Mouse (Mus musculus): ENCODE measurements around the gene Ccpg1os. TPM values are rescaled to one million over a fixed set of nuclear protein-coding genes. Genes with fewer than 3 reads are reported as not detected.

The Ccpg1os gene
- polyA plus RNA-seq, 1 experiment: 18.3 TPM

- Histone ChIP-seq H3K27ac (ENCODE audit: insufficient read depth, low read length) (no peak overlapping the region), H3K4me3 (ENCODE audit: insufficient read depth, low read length) (no peak overlapping the region), H3K4me1 (ENCODE audit: control insufficient read depth, insufficient read depth, low read length) (no peaks in the 10 kb centered on the region)
- TF ChIP-seq CTCF (IDR thresholded peaks at IDR 0.05; ENCODE audit: extremely low read depth, insufficient read depth, low read length) (no peak), POLR2A (IDR thresholded peaks at IDR 0.05; ENCODE audit: extremely low read depth, insufficient read depth, low read length) (no peak)
Measured at GRCm38 (mm10) chr9:72935309-72935708, 49.9 kb downstream of the Ccpg1os start.

- Histone ChIP-seq H3K27ac (ENCODE audit: insufficient read depth, low read length) (no peak overlapping the region), H3K4me1 (ENCODE audit: control insufficient read depth, insufficient read depth, low read length) (no peaks in the 10 kb centered on the region), H3K4me3 (ENCODE audit: insufficient read depth, low read length) (no peak overlapping the region)
- TF ChIP-seq POLR2A (IDR thresholded peaks at IDR 0.05; ENCODE audit: extremely low read depth, insufficient read depth, low read length) (no peak), CTCF (IDR thresholded peaks at IDR 0.05; ENCODE audit: extremely low read depth, insufficient read depth, low read length) (no peak)
Measured at GRCm38 (mm10) chr9:72931166-72931790, 53.9 kb downstream of the Ccpg1os start.

Other genes with a start within 250 kb of the Ccpg1os start
- gene Prtg, start 178.5 kb downstream of the Ccpg1os start, polyA plus RNA-seq (2012; rRNA removed): 0.84 and 0.93 TPM in 2 replicates
- 7.7 and 8.5 TPM in 2 replicates for gene Pygo1, start 59.7 kb downstream of the Ccpg1os start, polyA plus RNA-seq (2012; rRNA removed)
- 1.7 and 2.0 TPM in 2 replicates for gene Dyx1c1, start 26.6 kb downstream of the Ccpg1os start, polyA plus RNA-seq (2012; rRNA removed)
- not detected in 2 replicates for gene Gm44503, start 26.5 kb downstream of the Ccpg1os start, polyA plus RNA-seq (2012; rRNA removed)
- 70.8 and 81.8 TPM in 2 replicates for gene Ccpg1, start within 50 bp of the Ccpg1os start, polyA plus RNA-seq (2012; rRNA removed)
- gene Pigb, start 55.0 kb upstream of the Ccpg1os start, polyA plus RNA-seq (2012; rRNA removed): 17.0 and 20.1 TPM in 2 replicates
- gene Rab27a, start 59.5 kb upstream of the Ccpg1os start, polyA plus RNA-seq (2012; rRNA removed): 2.8 and 3.0 TPM in 2 replicates
- 0.27 and 0.40 TPM in 2 replicates for gene Khdc3, start 116.5 kb upstream of the Ccpg1os start, polyA plus RNA-seq (2012; rRNA removed)
- gene Gm20509, start 117.1 kb upstream of the Ccpg1os start, polyA plus RNA-seq (2012; rRNA removed): not detected in 2 replicates
- gene Rsl24d1, start 128.0 kb upstream of the Ccpg1os start, polyA plus RNA-seq (2012; rRNA removed): 60.9 and 61.2 TPM in 2 replicates

All from cortical plate, adult 2 months (tissue).